Mouse (Mus musculus) duodenum, adult 2 months (tissue): ENCODE results near the gene Cyp1b1. TPM values are rescaled to one million over a fixed set of nuclear protein-coding genes. Genes with fewer than 3 reads are reported as not detected.

Experiments
- polyA plus RNA-seq: library from polyadenylated mRNA; depleted of rRNA; stranded (reverse); fragments of >200 nt; gene quantifications from 2 replicates; pipeline ENCODE4 v1.2.3, GENCODE M21; 2012; ENCODE audit warnings: low replicate concordance; rRNA removed

Gene Cyp1b1
- polyA plus RNA-seq, result 2.7 and 3.0 TPM in 2 replicates

GRCm38 (mm10) chr17:79714931-79715637 lies at the start of gene Cyp1b1:
Cyp1b1 (minus strand) TSS chr17:79715061.

Other genes starting within 250 kb of the Cyp1b1 start
- gene Rmdn2, start 103.2 kb downstream of the Cyp1b1 start, polyA plus RNA-seq, result 0.28 and 0.40 TPM in 2 replicates
- 10.8 and 11.1 TPM in 2 replicates for gene Atl2, start 181.1 kb upstream of the Cyp1b1 start, polyA plus RNA-seq